Mouse (Mus musculus): ENCODE measurements around the gene Sema5a.

The Sema5a gene

DNA sequence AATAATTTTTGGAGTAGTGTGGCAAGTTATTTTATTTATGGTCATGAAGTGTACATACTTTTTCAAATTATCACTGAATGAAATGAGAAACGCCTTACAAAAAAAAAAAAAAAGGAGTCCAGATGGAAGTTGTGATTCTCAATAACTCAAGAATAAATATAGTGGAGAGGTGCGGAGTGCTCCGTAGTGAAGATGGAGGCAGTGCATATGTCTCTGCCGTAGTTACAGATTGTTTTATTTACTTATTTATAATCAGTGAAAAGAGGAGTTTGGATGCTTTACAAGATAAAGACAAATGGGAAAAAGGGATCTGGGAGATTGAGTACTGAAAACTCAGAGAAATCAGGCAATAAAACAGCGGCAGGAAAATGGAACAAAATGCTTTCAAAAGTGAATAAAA, 131.7 kb downstream of the Sema5a start:
- no peak for DNase-seq

DNA sequence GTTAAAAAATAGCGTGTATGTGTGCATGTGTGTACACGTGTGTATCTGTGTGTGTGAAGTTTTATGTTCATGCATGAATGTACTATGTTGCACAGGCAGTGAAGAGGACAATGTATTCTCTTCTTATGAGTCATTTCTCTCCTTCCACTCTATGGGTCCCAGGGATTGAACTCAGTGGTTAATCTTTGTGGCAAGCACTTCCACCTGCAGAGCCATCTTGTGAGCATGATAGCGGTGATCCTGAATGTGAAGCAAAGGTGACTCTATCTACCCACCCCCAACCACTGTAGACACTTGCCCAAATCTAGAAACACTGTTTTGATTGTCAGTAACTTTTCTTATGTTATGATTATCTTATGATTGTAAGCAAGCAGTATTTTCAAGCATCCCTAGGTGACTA, 133.2 kb downstream of the Sema5a start:
- DNase-seq = no peak

- no peak for DNase-seq
These were observed 135.7 kb downstream of the Sema5a start for GRCm38 (mm10) chr15:32380311-32380710.

DNA sequence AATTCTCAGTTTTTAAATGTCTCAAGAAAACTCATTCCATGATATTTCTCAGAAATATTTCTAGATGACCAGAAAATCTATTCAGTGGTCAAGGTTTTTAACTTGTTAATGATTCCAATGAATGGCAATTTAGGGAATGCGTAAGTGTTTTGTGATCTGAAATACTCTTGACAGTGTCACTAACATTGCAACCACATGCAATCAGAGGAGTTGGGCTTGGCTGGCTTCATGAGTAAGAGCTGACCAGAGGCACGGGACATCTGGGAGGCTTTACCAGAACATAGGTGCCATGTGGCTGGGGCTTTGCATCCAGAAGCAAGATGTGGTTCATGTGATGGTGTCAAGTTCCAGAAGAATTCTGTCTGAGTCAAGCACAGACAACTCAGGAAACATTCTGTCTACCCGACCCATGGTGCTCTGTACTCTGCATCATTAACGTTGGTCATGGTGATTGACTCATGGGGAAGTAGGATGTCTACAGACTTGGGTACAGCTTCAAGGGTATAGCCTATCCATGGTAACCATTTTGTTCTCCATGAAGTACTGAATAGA, 138.4 kb downstream of the Sema5a start:
- no peak for DNase-seq

DNA sequence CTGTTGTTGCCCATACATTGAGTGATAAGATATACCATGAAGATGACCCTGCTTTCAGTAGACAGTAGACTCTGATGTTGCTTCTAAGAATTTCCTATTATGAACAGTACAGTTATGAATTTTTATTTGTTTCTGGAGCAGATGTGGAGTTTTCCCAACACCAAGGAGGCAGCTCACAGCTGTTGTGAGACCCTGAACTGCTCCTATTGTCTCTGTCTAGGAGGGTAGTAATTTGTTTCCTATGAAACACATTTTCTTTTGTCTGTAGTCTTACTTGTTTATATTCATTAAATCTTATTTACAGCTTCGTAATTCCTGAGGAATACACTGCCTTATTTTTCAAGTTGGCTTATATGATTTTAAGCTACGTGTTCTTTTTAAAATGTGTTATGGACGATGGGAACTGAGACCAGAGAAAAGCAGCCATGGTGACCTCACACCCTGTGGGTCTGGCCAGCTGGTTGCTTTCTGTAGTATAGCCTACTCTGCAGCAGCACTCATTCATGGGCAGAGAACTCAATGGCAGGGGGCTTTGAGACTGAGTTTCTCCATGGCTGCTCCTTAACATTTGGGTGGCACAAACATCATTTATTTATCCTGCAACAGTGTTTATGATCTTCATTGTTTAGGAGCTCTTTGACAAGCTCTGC, 151.8 kb downstream of the Sema5a start:
- DNase-seq = no peak

- DNase-seq = no peak
These were observed 152.5 kb downstream of the Sema5a start for GRCm38 (mm10) chr15:32397064-32397463.

GRCm38 (mm10) chr15:32398721-32399120, 154.1 kb downstream of the Sema5a start:
- DNase-seq = no peak

GRCm38 (mm10) chr15:32401909-32402527, 157.4 kb downstream of the Sema5a start:
- no peak for DNase-seq

GRCm38 (mm10) chr15:32403321-32403720, 158.7 kb downstream of the Sema5a start:
- no peak for DNase-seq

- no peak for DNase-seq
These were observed 161.8 kb downstream of the Sema5a start for GRCm38 (mm10) chr15:32406436-32406835.

GRCm38 (mm10) chr15:32407766-32408165, 163.2 kb downstream of the Sema5a start:
- DNase-seq = no peak

DNA sequence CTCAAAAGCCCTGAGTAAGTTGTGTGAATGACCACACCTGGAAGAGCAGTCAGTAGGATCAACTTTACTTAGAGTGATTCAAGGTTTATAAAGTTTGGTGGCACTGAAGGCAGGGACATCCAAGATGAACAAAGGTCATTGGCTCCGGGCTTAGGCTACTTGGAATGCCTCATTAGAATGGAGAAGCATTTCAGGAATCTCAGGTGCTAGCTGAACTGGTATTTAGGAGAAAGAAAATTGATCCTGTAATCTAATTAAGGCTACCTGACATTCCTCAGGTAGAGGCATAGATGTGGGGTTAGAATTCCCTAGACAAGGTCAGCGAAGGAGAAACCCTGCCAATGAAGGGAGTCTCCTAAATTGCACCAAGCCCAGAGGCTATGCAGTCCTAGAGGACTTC, 171.7 kb downstream of the Sema5a start:
- no peak for DNase-seq

DNA sequence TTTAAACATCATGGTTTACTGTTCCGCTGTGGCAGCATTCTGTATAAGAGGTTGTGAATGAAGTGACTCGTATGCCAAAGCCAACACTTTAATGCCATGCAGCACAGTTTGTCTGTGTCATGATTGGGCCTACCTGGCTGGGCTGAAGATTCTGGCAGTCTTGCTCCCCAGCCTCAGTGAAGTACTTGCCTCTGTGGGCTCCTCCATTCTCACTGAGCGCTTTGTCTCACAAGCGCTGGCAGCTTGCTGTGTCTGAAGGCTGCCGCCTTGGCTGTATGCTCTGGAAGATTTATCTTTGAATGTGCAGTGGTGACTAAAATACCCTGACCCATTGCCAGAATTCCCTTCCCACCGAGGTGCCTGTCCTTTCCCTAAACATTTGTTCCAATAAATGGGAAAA, 178.0 kb downstream of the Sema5a start:
- no peak for DNase-seq

- DNase-seq = no peak
These were observed 178.5 kb downstream of the Sema5a start for GRCm38 (mm10) chr15:32423061-32423460.

GRCm38 (mm10) chr15:32427188-32427924, 182.7 kb downstream of the Sema5a start:
- no peak for DNase-seq

- peak; percentile 53 for DNase-seq
These were observed 188.6 kb downstream of the Sema5a start for GRCm38 (mm10) chr15:32432927-32433832.

- DNase-seq = no peak
These were observed 189.2 kb downstream of the Sema5a start for GRCm38 (mm10) chr15:32433833-32434155.

DNA sequence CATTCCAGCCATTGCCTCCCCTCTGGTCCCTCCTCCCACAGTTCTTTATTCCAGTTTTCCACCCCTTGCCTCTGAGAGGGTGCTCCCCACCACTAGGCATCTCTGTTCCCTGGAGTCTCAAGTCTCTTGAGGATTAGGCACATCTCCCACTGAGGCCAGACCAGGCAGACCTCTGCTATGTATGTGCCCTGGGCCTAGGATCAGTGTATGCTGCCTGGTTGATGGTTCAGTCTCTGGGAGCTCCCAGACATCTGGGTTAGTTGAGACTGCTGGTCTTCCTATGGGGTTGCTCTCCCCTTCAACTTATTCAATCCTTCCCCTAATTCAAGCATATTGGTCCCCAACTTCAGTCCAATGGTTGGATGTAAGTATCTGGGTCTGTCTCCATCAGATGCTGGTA, 189.7 kb downstream of the Sema5a start:
- no peak for DNase-seq

GRCm38 (mm10) chr15:32437654-32438053, 193.0 kb downstream of the Sema5a start:
- peak; percentile 60 for DNase-seq

GRCm38 (mm10) chr15:32442745-32443144, 198.1 kb downstream of the Sema5a start:
- DNase-seq = no peak

DNA sequence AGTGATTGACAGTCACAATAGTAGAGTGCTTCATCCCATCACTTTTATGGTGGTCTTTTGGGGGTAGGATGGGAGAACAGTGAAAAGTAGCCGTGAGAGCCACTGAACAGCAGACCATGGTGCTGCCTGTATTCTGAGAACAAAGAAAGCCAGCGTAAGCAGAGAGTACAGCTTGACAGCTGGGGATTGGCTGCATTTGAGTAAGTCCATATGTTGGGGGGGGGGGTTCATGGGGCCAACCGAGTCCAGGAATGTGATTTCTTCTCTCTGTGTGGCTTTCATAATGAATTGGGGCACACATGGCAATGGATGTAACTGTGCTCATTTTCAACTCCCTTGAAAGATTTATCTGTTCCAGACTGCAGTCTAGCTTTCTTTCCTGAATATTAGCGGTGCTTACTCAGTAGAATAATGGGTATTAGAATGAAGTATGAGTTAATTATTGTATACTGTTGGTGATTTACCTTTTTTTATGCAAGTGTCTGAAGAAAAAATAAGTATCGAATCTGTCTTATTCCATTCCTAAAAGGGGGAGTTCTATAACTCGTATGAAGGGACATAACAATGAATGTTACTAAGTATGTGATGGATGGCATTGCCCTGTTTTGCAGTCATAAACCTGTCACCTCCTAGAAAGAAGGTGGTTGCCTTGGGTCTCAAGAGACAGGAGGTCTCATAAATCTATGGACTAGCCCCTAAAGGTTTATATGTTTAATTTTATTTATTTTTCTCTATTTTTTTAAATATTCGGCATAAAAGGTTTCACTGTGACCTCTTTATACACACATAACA, 203.1 kb downstream of the Sema5a start:
- no peak for DNase-seq

GRCm38 (mm10) chr15:32459046-32459445, 214.4 kb downstream of the Sema5a start:
- DNase-seq = no peak
